Mouse (Mus musculus) small intestine, adult 2 months (tissue): Measurements from ENCODE around the gene Nfib.

Source experiments
- CTCF ChIP-seq: fragments of 200-500 bp; IDR thresholded peaks from 2 replicates; pipeline ENCODE4 v1.5.1; 2012; ENCODE audit warnings: low read depth, mild to moderate bottlenecking, control low read depth, inconsistent platforms, low read length, moderate library complexity, mixed read lengths; ENCODE audit not compliant: insufficient replicate concordance, insufficient read length; ENCODE audit errors: extremely low read depth
- POLR2A ChIP-seq: fragments of 200-500 bp; IDR thresholded peaks from 2 replicates; pipeline ENCODE4 v1.6.1; 2012; ENCODE audit warnings: low read depth, mild to moderate bottlenecking, control low read depth, inconsistent platforms, low read length, moderate library complexity

GRCm38 (mm10) chr4:82508281-82508687 is 197.3 kb downstream of the Nfib start:
- peak; percentile 22; the same call in 1 of the 2 replicates for TF ChIP-seq POLR2A
- TF ChIP-seq CTCF: no peak
